Mouse (Mus musculus): Measurements from ENCODE around the gene Cpsf4l.

DNA sequence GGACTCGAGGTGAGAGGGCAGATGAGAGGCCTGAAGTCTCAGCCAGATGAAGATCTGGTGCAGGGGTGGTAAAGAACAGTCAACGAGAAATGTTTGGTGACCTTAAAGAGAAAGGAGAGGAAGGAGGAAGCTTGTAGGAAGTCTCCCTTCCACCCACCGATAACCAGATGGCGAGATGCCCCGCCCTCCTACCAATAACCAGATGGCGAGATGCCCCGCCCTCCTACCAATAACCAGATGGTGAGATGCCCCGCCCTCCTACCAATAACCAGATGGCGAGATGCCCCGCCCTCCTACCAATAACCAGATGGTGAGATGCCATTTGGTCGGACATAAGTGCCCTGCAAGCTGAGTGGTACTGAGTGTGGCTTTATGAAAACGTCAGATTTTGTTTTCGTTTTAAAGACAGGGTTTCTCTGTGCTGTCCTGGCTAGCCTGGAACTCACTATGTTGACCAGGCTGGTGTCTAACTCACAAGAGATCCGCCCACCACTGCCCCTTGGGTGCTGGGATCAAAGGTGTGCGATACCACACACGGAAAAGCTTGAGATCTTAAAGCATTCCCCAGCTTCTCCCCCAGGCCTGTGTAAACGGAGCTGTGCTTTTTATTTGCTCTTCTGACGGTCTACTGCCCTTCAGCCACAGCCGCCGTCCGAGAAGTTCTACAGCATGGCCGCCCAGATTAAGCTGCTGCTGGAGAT lies 58.5 kb downstream of the Cpsf4l start:
- TF ChIP-seq CTCF (IDR thresholded peaks at IDR 0.05), result no peak
- TF ChIP-seq EP300 (IDR thresholded peaks at IDR 0.05), result no peak
